Mouse (Mus musculus) neural tube, embryonic 14.5 days (tissue): ENCODE measurements around the gene Ryr1. TPM values are rescaled to one million over a fixed set of nuclear protein-coding genes. Genes with fewer than 3 reads are reported as not detected.

ENCODE experiments used
- ATAC-seq: fragments of 200-750 bp; cut with Nextera tagmentation; 2 replicates; pipeline ENCODE4 v1.8.0; 2017; ENCODE audit warnings: low read depth, mild to moderate bottlenecking, moderate TSS enrichment, moderate library complexity
- H3K27ac ChIP-seq: fragments of 300-500 bp; sonication (generic); 2 replicates; pipeline ENCODE4 v1.5.1; 2014; ENCODE audit warnings: low read depth, mild to moderate bottlenecking, control low read depth, low read length, moderate library complexity, mixed read lengths
- H3K27me3 ChIP-seq: fragments of 300-500 bp; sonication (generic); 2 replicates; pipeline ENCODE4 v1.6.1; 2014; ENCODE audit warnings: low read length; ENCODE audit not compliant: control insufficient read depth, insufficient read depth
- H3K36me3 ChIP-seq: fragments of 300-500 bp; sonication (generic); 2 replicates; pipeline ENCODE4 v1.6.1; 2014; ENCODE audit warnings: low read length, mixed read lengths; ENCODE audit not compliant: control insufficient read depth, insufficient read depth
- H3K4me1 ChIP-seq: fragments of 300-500 bp; sonication (generic); 2 replicates; pipeline ENCODE4 v1.6.1; 2014; ENCODE audit warnings: low read length; ENCODE audit not compliant: control insufficient read depth, insufficient read depth
- H3K4me2 ChIP-seq: fragments of 300-500 bp; sonication (generic); 2 replicates; pipeline ENCODE4 v1.6.1; 2014; ENCODE audit warnings: mild to moderate bottlenecking, low read depth, low read length, control low read depth
- H3K4me3 ChIP-seq: fragments of 300-500 bp; sonication (generic); 2 replicates; pipeline ENCODE4 v1.5.1; 2014; ENCODE audit warnings: low read depth, low read length, control low read depth, mixed read lengths
- H3K9ac ChIP-seq: fragments of 300-500 bp; sonication (generic); replicated peaks from 2 replicates; pipeline ENCODE4 v1.6.1; 2014; ENCODE audit warnings: low read depth, mild to moderate bottlenecking, control low read depth, low read length, mixed read lengths
- H3K9me3 ChIP-seq: fragments of 300-500 bp; sonication (generic); 2 replicates; pipeline ENCODE4 v1.6.1; 2016; ENCODE audit warnings: low read length; ENCODE audit not compliant: control insufficient read depth
- WGBS: fragments of 180-500 bp; shearing (Covaris S2); extraction: QIAGEN DNeasy Blood & Tissue Kit; methylation state at CpG from one replicate; pipeline ENCODE4 v1.1.7; 2014; 5-methylcytosine and 5-hydroxymethylcytosine counted together
- polyA plus RNA-seq: library from polyadenylated mRNA; unstranded; fragments of >200 nt; fragmentation: Nextera tagmentation; extraction: Ambion mirVana; gene quantifications from 2 replicates; pipeline ENCODE4 v1.2.1, GENCODE M21; 2014

Gene Ryr1
- polyA plus RNA-seq, 1 experiment from 2014 or later: 11.6 TPM

DNA sequence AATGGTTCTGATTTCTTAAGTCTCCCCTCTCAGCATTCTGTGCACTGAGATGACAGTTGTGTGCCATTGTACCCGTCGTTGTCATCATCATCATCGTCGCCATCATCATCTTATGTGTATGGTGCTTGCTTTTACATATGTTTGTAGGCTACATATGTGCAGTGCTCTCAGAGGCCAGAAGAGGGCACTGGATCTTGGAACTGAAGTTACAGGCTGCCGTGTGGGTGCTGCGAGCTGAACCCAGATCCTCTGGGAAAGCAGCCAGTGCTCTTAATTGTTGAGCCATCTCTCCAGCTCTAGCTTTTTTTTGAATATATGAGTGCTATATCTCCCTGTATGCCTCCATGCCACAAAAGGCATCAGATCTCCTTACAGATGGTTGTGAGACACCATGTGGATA is 87.7 kb downstream of the Ryr1 start:
- no peaks in the 10 kb centered on the region for H3K36me3 ChIP-seq
- H3K4me3 ChIP-seq: no peak overlapping the region
- no peak for ATAC-seq
- no peak overlapping the region for H3K27ac ChIP-seq
- H3K4me1 ChIP-seq: peaks cover 6% of the 10 kb centered on the region
- no peak overlapping the region for H3K4me2 ChIP-seq
- H3K9me3 ChIP-seq: no peaks in the 10 kb centered on the region
- 88% methylated on average over 6 of the region's 6 CpGs for WGBS
- H3K9ac ChIP-seq: no peak overlapping the region
- H3K27me3 ChIP-seq: no peaks in the 10 kb centered on the region

DNA sequence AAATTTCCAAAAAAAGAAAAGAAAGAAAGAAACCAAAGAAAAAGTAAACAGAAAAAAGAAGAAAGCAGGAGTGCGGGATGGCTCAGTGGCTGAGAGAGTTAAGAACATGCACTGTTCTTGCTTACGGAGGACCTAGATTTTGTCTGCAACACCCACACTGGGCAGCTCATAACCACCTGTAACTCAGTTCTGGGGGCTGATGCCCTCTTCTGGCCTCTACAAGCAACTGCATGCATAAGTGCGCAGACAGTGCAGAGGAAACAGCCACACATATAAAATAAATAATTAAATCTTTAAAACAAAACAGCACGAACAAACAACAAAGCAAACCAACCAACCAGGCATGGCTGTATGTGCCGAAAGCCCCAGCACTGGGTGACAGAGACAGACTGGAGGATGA is 92.3 kb downstream of the Ryr1 start:
- no peak overlapping the region for H3K9ac ChIP-seq
- no peaks in the 10 kb centered on the region for H3K9me3 ChIP-seq
- no peak overlapping the region for H3K27ac ChIP-seq
- H3K4me3 ChIP-seq: no peak overlapping the region
- H3K36me3 ChIP-seq: no peaks in the 10 kb centered on the region
- H3K27me3 ChIP-seq: no peaks in the 10 kb centered on the region
- no peak overlapping the region for H3K4me2 ChIP-seq
- no peaks in the 10 kb centered on the region for H3K4me1 ChIP-seq
- whole genome bisulfite sequencing: 87% methylated on average over 5 of the region's 5 CpGs
- no peak for ATAC-seq

DNA sequence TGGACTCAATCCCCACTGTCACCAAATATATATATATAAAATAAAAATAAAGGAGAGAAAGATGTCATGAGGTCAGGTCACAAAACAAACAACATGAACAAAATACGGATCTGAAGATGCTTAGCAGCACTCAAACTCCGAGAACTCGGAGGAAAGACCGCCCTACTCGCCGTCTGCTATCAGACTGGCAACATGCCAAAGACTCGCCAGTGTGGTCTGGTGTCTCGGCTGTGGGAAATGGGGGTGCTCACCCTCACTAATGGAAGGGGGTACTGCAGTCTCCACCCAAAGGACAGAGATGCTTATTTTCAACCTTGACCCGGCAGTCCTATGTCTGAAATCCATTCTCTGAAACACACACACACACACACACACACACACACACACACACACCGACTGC is 93.3 kb downstream of the Ryr1 start:
- Histone ChIP-seq H3K27me3 (no peaks in the 10 kb centered on the region), H3K36me3 (no peaks in the 10 kb centered on the region), H3K4me2 (no peak overlapping the region), H3K4me3 (no peak overlapping the region), H3K27ac (no peak overlapping the region), H3K9me3 (no peaks in the 10 kb centered on the region), H3K4me1 (no peaks in the 10 kb centered on the region), H3K9ac (no peak overlapping the region)
- 87% methylated on average over 10 of the region's 10 CpGs for WGBS
- no peak for ATAC-seq

DNA sequence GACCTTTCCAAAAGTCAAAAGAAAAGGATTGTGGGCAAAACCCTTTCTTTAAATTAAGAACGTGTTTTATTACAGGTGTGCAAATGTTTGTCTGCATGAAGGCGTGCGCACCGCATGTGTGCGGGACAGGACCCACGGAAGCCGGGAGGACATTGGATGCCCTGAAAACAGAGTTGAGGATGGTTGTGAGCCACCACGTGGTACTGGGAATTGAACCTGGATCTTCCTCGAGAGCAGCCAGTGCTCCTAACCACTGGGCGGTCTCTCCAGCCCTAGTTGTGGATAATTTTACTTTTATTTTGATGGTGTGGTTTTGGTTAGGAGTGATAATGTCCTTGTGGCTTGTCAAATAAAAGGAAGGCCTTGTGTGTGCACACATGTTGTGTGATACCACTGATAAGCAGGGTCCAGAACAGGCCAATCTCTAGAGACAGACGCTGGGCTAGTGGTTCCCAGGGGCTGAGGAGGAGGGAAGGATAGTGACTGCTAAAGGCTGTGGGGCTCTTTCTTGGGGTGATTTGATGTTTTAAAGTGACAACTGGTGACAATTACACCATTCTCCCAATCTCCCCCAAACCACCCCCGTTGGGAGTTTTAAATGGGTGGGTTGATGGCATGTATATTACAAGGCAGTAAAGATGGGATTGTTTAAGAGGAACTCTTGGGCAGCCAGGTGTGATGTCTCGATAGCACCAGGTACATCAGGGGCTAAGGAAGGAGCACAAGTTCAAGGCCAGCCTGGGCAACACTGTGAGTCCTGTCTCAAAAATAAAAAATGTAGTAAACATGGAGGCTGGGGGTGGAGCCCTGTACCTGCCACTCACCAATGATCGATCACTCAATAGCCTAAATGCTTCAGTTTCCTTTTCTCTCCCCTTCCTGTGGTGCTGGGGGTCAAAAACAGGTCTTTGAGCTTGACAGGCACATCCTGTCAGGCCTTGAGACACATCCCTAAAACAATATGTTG is 95.0 kb downstream of the Ryr1 start:
- ATAC-seq: no peak
- H3K4me3 ChIP-seq: no peak overlapping the region
- no peaks in the 10 kb centered on the region for H3K36me3 ChIP-seq
- H3K27me3 ChIP-seq: no peaks in the 10 kb centered on the region
- H3K27ac ChIP-seq: no peak overlapping the region
- 90% methylated on average over 14 of the region's 14 CpGs for WGBS
- H3K4me2 ChIP-seq: no peak overlapping the region
- no peak overlapping the region for H3K9ac ChIP-seq
- no peaks in the 10 kb centered on the region for H3K9me3 ChIP-seq
- no peaks in the 10 kb centered on the region for H3K4me1 ChIP-seq

DNA sequence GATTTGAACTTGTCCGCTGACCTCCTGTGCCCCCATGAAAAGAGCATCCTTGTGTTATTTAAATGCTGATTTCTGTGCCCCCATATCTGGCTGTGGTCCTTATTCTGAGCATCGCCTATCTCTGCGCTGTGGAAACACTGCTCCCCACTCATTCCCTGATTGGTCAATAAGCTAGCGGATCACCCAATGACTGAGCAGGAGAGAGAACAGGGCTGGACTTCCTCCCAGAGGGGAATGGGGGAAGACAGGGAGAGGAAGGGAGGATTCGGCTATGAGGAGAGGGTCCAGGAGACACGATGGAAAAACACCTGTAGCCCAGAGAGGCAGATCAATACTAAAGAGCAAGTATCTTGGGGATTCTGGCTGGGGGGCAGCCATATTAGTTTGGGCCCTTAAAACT is 96.2 kb downstream of the Ryr1 start:
- Histone ChIP-seq H3K36me3 (no peaks in the 10 kb centered on the region), H3K4me1 (no peaks in the 10 kb centered on the region), H3K9me3 (no peaks in the 10 kb centered on the region), H3K27me3 (no peaks in the 10 kb centered on the region), H3K27ac (no peak overlapping the region), H3K4me2 (no peak overlapping the region), H3K4me3 (no peak overlapping the region), H3K9ac (no peak overlapping the region)
- ATAC-seq: no peak
- WGBS: 84% methylated on average over 6 of the region's 6 CpGs

DNA sequence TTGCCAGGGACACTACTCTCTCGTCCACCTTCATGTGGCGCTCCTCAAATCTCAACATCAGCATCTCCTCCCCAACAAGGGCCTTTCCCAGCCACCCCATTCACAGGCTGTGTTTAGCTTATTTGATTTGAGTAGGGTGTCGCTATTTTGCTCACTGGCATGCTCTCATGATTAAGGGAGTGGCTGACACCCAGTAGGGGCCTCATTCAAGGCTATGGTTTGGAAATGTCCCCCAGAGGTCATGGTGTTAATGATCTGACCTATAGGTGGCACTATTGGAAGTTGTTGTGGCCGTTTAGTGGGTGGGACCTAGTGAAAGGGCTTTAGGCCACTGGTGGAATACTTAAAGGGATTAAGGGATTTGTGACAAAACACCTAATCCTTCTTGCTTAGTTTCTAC is 98.2 kb downstream of the Ryr1 start:
- Histone ChIP-seq H3K9ac (no peak overlapping the region), H3K4me3 (no peak overlapping the region), H3K4me1 (no peaks in the 10 kb centered on the region), H3K4me2 (no peak overlapping the region), H3K36me3 (no peaks in the 10 kb centered on the region), H3K9me3 (no peaks in the 10 kb centered on the region), H3K27me3 (no peaks in the 10 kb centered on the region), H3K27ac (no peak overlapping the region)
- 86% methylated on average over 4 of the region's 4 CpGs for WGBS
- ATAC-seq: no peak

DNA sequence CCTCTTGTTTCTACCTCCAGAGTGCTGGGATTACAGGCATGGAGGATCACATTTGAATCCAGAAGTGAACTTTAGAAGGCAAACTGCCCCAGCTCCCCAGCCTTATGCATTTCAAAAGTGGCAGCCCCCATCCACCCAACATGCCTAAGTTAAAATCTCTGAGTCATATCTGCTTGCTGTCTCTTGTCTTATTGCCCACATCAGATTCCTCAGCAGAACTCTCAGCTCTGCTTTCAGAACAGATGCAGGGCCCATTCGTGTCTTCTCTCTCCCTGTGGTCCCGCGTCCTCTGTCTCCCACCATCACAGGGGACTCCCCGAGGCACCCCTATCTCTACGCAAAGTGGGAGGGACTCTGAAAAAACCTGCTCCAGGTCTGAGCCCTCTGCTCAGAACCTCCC is 98.8 kb downstream of the Ryr1 start:
- Histone ChIP-seq H3K27me3 (no peaks in the 10 kb centered on the region), H3K4me1 (no peaks in the 10 kb centered on the region), H3K36me3 (no peaks in the 10 kb centered on the region), H3K27ac (no peak overlapping the region), H3K4me2 (no peak overlapping the region), H3K9ac (no peak overlapping the region), H3K9me3 (no peaks in the 10 kb centered on the region), H3K4me3 (no peak overlapping the region)
- no peak for ATAC-seq
- 91% methylated on average over 5 of the region's 5 CpGs for WGBS

DNA sequence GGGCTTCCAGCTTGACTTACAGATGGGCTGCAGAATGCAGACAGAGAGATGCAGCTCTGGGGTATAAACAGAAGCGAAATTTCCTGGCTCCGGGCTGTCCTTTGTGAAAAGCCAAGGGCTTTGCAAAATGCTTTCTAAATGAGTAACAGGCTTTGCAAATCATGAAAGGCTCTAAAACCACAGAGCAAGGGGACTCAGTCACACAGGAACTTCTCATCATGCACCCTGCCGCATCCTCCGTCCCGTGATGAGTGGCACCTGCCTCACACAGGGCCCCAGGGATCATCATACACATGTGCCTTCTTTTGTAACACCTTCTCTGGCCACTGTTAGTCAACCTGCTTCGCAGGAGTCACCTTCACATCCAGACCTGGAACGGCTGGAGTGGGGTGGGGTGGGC is 99.4 kb downstream of the Ryr1 start:
- WGBS: 86% methylated on average over 7 of the region's 7 CpGs
- ATAC-seq: no peak

DNA sequence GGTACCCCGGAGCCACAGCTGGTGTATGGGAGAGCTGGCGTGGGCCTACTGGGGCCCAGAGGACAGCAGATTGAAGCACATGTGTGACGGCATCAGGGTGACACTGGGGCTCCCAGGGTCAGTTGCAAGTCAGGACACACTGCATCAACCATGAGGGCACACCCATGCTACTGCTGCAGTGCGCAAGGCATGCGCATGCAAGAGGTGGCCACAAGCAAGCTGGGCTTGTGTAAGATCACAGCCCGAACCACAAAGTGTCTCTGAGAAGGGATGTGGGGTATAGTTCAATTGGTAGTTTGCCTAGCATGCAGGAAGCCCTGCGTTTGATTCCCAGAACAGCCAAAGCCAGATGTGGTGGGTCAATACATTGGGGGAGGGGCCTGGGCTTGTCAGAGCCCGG is 101.5 kb downstream of the Ryr1 start:
- Histone ChIP-seq H3K9ac (no peak overlapping the region), H3K4me1 (no peaks in the 10 kb centered on the region), H3K27me3 (peaks cover 20% of the 10 kb centered on the region), H3K4me3 (no peak overlapping the region), H3K4me2 (no peak overlapping the region), H3K27ac (no peak overlapping the region), H3K9me3 (no peaks in the 10 kb centered on the region), H3K36me3 (no peaks in the 10 kb centered on the region)
- no peak for ATAC-seq
- 92% methylated on average over 8 of the region's 8 CpGs for WGBS

More for the DNA sequence above, 99.4 kb downstream of the Ryr1 start:
- Histone ChIP-seq H3K4me3 (no peak overlapping the region), H3K9me3 (no peaks in the 10 kb centered on the region), H3K9ac (no peak overlapping the region), H3K27me3 (peaks cover 3% of the 10 kb centered on the region), H3K4me1 (no peaks in the 10 kb centered on the region), H3K4me2 (no peak overlapping the region), H3K27ac (no peak overlapping the region), H3K36me3 (no peaks in the 10 kb centered on the region)
